Mouse (Mus musculus): ENCODE results near the gene Clasrp. TPM values are rescaled to one million over a fixed set of nuclear protein-coding genes. Genes with fewer than 3 reads are reported as not detected.

Gene Clasrp
- polyA plus RNA-seq (2015; fragmentation: Nextera tagmentation; extraction: Ambion mirVana) = 19.0 and 21.5 TPM in 2 replicates

DNA sequence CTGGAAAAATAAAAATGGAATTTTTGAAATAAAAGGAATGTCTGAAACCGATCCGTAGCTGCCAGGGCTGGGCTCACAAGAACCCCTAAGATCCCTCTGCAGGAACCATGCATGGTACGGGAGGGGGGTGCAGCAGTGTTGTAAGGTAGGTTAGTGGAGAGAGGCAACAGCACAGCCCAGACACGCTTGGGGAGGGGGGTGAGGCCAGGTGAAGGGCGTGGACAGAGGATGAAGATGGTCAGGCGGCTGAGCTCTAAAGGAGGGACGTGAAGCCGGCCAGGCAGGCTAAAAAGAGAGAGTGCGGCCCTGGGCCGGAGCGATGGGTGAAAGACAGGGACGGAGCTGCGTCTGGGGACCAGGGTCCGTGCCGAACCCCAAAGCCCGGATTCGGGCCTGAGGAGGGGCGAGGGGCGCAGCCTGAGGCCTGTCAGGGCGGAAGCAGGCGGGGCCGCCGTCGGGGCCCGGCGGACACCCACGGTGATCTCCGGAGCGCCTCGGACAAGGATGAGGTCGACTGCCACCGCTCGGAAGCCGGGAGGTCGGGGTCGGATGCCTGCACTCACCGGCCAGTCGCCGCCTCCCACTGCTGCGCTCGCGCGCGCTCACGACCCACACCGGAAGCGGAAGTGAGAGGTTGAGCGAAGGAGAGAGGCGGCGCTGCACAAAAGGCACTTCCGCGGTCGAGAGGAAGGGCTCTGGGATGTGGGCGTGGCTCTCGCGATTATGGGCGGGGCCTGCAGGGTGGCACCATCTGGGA lies at the start of gene Clasrp:
Clasrp (minus strand) TSS at position 638 of the 757 bp plus-strand sequence.
- Histone ChIP-seq H3K4me2 (replicated peaks; ENCODE audit: low read depth) (peak within 1 kb of the TSS; percentile 70), H3K9ac (ENCODE audit: low read length) (peak within 1 kb of the TSS; percentile 98), H3K36me3 (ENCODE audit: control insufficient read depth, insufficient read depth, low read length) (peaks cover 4% of the 10 kb centered on the region; the same call in 1 of the 2 replicates), H3K27ac (replicated peaks) (peak within 1 kb of the TSS; percentile 84), H3K4me1 (replicated peaks; ENCODE audit: control insufficient read depth, insufficient read depth) (peaks cover 3% of the 10 kb centered on the region), H3K27me3 (ENCODE audit: control insufficient read depth, insufficient read depth, low read length) (no peaks in the 10 kb centered on the region), H3K9me3 (ENCODE audit: control insufficient read depth, low read length) (no peaks in the 10 kb centered on the region), H3K4me3 (ENCODE audit: low read depth, low read length) (peak within 1 kb of the TSS; percentile 98)
- WGBS = under 1% methylated on average over 56 of the region's 57 CpGs
- ATAC-seq (ENCODE audit: low FRiP score, low TSS enrichment) = peak; percentile 93
- peak; percentile 97 for DNase-seq (ENCODE audit: low spot score)
- TF ChIP-seq EP300 (optimal IDR thresholded peaks at IDR 0.05) (no peak), CTCF (IDR thresholded peaks at IDR 0.05; ENCODE audit: low read depth) (peak; percentile 39)

DNA sequence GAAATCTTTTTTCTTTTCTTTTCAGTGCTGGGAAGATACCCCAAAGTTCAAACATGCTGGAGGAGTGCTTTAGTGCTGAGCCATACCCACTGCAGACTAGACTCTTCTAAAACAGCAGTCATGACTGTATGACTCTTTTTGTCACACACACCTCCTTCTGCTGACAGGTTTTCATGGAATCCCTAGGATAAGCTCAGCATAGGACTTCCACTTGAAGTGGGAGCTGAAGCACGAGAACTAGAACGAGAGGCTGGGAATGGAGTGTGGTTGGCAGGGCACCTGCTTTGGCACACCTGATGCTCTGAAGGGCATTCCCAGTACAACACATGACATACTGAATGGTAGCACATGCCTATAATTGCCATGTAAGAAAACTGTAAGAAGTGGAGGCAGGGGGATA lies 48.3 kb upstream of the Clasrp start:
- no peak for TF ChIP-seq CTCF (IDR thresholded peaks at IDR 0.05; ENCODE audit: low read depth)
- TF ChIP-seq EP300 (optimal IDR thresholded peaks at IDR 0.05) = no peak
- H3K4me3 ChIP-seq (ENCODE audit: low read depth, low read length) = no peak overlapping the region
- no peak for ATAC-seq (ENCODE audit: low FRiP score, low TSS enrichment)
- no peaks in the 10 kb centered on the region for H3K4me1 ChIP-seq (replicated peaks; ENCODE audit: control insufficient read depth, insufficient read depth)
- H3K27ac ChIP-seq (replicated peaks) = no peak overlapping the region
- H3K9ac ChIP-seq (ENCODE audit: low read length) = no peak overlapping the region
- H3K4me2 ChIP-seq (replicated peaks; ENCODE audit: low read depth) = no peak overlapping the region
- no peak for DNase-seq (ENCODE audit: low spot score)
- no peaks in the 10 kb centered on the region for H3K27me3 ChIP-seq (ENCODE audit: control insufficient read depth, insufficient read depth, low read length)
- no peaks in the 10 kb centered on the region for H3K9me3 ChIP-seq (ENCODE audit: control insufficient read depth, low read length)
- 97% methylated on average over 2 of the region's 2 CpGs for WGBS
- H3K36me3 ChIP-seq (ENCODE audit: control insufficient read depth, insufficient read depth, low read length) = peaks cover 7% of the 10 kb centered on the region; the same call in 1 of the 2 replicates

DNA sequence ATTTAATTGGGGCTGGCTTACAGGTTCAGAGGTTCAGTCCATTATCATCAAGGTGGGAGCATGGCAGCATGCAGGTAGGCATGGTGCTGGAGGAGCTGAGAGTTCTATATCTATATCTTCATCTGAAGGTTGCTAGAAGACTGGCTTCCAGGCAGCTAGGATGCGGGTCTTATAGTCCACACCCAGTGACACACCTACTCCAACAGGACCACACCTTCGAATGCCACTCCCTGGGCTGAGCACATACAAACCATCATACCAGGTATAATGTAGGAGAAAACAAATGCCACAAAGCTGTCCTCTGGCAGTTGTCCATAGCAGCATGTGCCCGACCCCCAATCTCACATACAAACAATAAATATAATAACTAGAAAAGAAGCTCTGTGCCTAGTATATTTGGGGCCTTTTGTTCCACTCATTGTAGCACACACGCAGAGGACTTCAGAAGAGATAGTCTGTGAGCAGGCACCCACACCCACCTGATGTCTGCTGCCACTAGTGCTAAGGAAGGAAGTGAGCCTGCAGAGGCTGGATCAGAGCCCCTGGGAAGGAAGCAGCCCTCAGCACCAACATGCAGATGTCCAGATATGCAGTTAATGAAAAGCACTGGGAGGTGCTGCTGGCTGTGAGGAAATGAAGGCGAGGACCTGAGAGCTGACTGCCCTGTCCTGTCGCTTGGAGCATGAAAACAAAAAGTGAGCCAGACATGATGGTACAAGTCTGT lies 46.9 kb upstream of the Clasrp start:
- Histone ChIP-seq H3K9me3 (ENCODE audit: control insufficient read depth, low read length) (no peaks in the 10 kb centered on the region), H3K4me1 (replicated peaks; ENCODE audit: control insufficient read depth, insufficient read depth) (no peaks in the 10 kb centered on the region), H3K9ac (ENCODE audit: low read length) (no peak overlapping the region), H3K4me3 (ENCODE audit: low read depth, low read length) (no peak overlapping the region), H3K4me2 (replicated peaks; ENCODE audit: low read depth) (no peak overlapping the region), H3K27ac (replicated peaks) (no peak overlapping the region), H3K27me3 (ENCODE audit: control insufficient read depth, insufficient read depth, low read length) (no peaks in the 10 kb centered on the region), H3K36me3 (ENCODE audit: control insufficient read depth, insufficient read depth, low read length) (peaks cover 9% of the 10 kb centered on the region; the same call in 1 of the 2 replicates)
- WGBS = 65% methylated on average over 6 of the region's 6 CpGs
- TF ChIP-seq CTCF (IDR thresholded peaks at IDR 0.05; ENCODE audit: low read depth) (no peak), EP300 (optimal IDR thresholded peaks at IDR 0.05) (no peak)
- DNase-seq (ENCODE audit: low spot score) = no peak
- no peak for ATAC-seq (ENCODE audit: low FRiP score, low TSS enrichment)

- no peak overlapping the region for H3K4me3 ChIP-seq (ENCODE audit: low read depth, low read length)
- ATAC-seq (ENCODE audit: low FRiP score, low TSS enrichment) = no peak
- peaks cover 43% of the 10 kb centered on the region for H3K36me3 ChIP-seq (ENCODE audit: control insufficient read depth, insufficient read depth, low read length)
- DNase-seq (ENCODE audit: low spot score) = no peak
- no peaks in the 10 kb centered on the region for H3K9me3 ChIP-seq (ENCODE audit: control insufficient read depth, low read length)
- H3K9ac ChIP-seq (ENCODE audit: low read length) = no peak overlapping the region
- TF ChIP-seq EP300 (optimal IDR thresholded peaks at IDR 0.05) = no peak
- TF ChIP-seq CTCF (IDR thresholded peaks at IDR 0.05; ENCODE audit: low read depth) = no peak
- H3K27me3 ChIP-seq (ENCODE audit: control insufficient read depth, insufficient read depth, low read length) = no peaks in the 10 kb centered on the region
- H3K4me2 ChIP-seq (replicated peaks; ENCODE audit: low read depth) = no peak overlapping the region
- 97% methylated on average over 4 of the region's 4 CpGs for WGBS
- no peak overlapping the region for H3K27ac ChIP-seq (replicated peaks)
- no peaks in the 10 kb centered on the region for H3K4me1 ChIP-seq (replicated peaks; ENCODE audit: control insufficient read depth, insufficient read depth)
Measured at GRCm38 (mm10) chr7:19641223-19641622, 36.9 kb upstream of the Clasrp start.

DNA sequence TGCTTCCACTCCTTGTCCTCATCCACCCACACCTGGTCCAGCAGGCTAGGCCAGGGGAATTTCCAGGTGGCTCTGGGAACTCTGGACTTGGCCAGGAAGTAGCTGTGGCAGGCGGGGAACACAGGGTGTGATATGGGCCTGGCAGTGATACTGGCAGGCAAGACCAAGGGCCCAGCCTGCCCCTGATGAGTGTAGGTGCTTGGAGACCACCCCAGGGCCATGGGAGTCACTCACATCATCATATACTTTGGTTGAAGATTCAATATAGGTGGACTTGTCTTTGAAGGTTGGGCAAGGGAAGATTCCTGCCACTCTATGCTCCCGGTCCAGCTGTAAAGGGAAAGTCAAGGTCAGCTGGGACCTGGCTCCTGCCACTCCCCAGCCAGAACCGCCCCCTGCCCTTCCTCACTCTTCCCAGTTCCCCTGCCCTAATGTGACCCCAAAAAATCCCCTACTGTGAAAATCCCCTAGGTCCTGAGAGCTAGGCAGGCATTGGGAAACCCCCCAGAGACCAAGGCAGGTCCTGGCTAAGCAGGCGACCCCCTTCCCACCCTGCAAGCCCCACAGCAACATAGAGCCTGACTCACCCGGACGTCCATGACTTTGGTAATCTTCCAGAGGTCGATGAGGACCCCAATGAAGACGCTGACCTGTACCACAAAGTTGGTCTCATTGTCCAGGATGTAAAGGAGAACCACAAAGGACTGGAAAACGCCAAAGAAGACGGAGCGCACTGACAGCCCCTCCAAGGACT lies 31.0 kb upstream of the Clasrp start:
- H3K9ac ChIP-seq (ENCODE audit: low read length) = no peak overlapping the region
- TF ChIP-seq EP300 (optimal IDR thresholded peaks at IDR 0.05) (no peak), CTCF (IDR thresholded peaks at IDR 0.05; ENCODE audit: low read depth) (no peak)
- no peak for DNase-seq (ENCODE audit: low spot score)
- H3K4me2 ChIP-seq (replicated peaks; ENCODE audit: low read depth) = no peak overlapping the region
- peaks cover 44% of the 10 kb centered on the region for H3K36me3 ChIP-seq (ENCODE audit: control insufficient read depth, insufficient read depth, low read length)
- no peak for ATAC-seq (ENCODE audit: low FRiP score, low TSS enrichment)
- no peaks in the 10 kb centered on the region for H3K27me3 ChIP-seq (ENCODE audit: control insufficient read depth, insufficient read depth, low read length)
- H3K4me1 ChIP-seq (replicated peaks; ENCODE audit: control insufficient read depth, insufficient read depth) = no peaks in the 10 kb centered on the region
- H3K4me3 ChIP-seq (ENCODE audit: low read depth, low read length) = no peak overlapping the region
- WGBS = 88% methylated on average over 11 of the region's 11 CpGs
- no peak overlapping the region for H3K27ac ChIP-seq (replicated peaks)
- H3K9me3 ChIP-seq (ENCODE audit: control insufficient read depth, low read length) = no peaks in the 10 kb centered on the region
